Mouse (Mus musculus) spleen, embryonic (tissue): Measurements from ENCODE around the gene Gon7.

Experiments used
- CTCF ChIA-PET: fragments of 350-600 bp; sonication (Branson Sonifier 250); formaldehyde crosslinking; loops from one replicate; lab custom pipeline; 2022; lab: Charles Lee

The Gon7 gene

DNA sequence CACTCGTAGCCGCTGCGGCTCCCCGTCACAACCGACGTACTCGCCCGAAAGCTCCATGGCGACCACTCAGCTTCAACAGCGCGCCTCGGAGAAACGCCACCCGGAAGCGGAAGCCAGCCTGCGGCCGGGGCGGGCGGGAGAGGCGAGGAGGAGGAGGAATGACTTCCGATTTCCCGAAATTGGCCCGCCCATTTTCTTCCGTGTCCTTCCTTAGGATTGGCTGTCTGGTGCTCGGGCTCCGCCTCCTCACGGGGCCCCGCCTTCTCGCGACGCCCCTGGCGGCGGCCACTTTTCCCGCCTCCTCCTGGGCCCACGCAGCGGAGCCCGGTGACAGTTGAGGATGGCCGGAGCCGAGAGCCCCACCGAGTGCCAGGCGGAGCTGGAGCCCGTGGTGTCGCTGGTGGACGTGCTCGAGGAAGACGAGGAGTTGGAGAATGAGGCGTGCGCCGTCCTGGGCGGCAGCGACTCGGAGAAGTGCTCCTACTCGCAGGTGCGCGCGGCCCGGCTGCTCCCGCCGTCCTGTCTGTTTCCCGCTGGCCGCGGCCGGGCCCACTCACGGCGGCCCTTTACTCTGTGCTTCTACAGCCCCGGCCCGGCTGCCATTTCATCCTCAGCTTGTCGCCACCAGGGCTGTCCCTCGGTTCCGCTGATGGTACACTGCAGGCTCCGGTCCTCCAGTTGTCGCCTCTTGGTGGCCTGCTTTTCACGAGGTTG is at the start of gene Gon7, which contains the start of the genes Gm28051 and Ubr7:
TSS of gene Gon7 (minus strand) at position 115 of the 714 bp plus-strand sequence.
TSS of gene Gm28051 (minus strand) at position 77 of the 714 bp plus-strand sequence.
TSS of gene Ubr7 (plus strand) at position 279 of the 714 bp plus-strand sequence.
- CTCF ChIA-PET, result interaction anchor here (0.6 to 0.8 kb wide), 2 partner anchors 9 to 33 kb away, joined by 5 to 9 read pairs; no protein-coding TSS in a partner anchor

DNA sequence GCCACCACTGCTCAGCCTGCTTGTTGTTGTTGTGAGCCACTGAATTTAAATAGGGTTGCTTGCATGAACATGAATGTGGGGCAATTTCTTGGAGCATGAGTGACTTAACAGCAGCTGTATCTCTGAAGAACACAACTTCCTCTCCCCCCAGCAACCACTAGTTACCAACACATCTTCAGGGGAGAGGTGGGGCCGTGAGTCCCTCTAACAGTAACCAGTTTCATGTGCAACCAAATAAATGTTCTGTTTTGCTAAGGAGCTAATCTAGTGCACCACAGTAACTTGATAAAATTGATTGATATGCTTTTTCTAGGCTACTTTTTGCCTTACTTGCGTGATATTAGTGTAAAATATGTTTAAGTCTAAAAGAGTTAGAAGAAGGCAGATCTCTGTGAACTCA is 41.9 kb upstream of the Gon7 start:
- CTCF ChIA-PET, result no interaction called here

DNA sequence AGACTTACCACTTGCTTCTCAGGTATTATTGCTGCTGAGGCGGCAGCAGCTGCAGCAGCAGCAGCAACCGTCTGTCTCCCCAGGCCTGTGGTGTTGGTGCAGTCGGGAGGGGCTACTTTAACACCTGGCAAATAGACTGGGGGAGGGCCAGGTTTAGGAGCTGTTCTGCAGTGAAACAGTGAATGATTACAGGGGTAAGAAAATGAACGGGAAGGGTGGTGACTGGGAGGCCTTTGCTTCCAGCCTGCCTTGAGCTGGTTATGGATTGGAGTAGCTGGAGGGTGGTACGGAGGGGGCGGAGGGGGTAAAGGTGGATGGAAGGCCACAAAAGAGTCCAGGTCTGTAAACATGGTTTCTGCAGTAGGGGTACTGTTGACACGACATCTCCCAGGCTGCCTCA is 30.3 kb upstream of the Gon7 start:
- CTCF ChIA-PET, result no interaction called here

DNA sequence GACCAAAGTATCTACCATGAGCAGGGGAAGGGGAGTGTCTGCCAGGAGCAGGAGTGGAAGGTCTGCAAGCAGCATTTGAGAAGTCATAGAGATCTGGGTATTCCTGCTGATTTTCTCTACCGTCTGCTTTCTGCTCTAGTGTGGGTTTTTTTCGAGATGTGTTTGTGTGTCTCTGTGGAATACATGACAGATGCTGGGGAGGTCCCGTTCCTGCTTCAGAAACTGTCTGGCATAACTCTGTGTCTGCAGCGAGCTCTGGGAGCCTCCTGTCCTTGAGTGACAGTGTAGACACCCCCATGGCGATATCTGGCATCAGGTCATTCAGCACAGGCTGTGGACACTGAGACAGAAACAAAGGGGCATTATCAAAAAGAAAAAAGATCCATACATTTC is 28.0 kb upstream of the Gon7 start:
- CTCF ChIA-PET, result no interaction called here

DNA sequence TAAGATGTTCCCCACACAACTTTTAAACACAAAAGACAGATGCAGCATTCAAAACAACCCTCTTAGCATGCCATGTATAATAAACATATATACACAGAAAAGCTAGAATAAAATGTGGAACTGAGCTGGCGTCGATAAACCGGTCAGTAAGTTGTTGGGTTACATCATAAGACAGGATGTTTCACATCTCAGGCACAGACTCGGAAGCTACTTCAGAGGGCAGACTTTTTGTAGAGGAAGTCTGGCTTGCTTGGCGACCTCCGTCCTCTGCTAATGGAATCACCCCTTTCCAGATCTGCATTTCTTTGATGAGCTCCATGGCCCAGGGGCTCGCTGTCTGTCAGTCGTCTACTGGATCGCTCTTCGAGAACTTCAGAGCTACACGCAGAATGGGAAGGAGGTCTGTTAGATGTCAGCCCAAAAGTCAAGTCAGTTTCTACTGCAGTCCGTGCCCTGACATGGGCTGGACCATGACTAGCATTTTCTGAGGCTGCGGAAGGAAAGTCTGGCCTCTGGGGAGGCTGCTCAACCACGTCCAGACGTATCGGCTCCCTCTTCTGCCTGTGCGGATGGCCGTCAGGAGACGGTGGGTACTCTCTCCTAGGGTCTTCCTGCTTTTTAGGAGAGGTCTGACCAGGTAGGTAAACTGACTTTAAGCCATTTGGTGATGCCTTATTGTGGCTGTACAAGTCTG is 27.4 kb upstream of the Gon7 start:
- CTCF ChIA-PET, result no interaction called here

DNA sequence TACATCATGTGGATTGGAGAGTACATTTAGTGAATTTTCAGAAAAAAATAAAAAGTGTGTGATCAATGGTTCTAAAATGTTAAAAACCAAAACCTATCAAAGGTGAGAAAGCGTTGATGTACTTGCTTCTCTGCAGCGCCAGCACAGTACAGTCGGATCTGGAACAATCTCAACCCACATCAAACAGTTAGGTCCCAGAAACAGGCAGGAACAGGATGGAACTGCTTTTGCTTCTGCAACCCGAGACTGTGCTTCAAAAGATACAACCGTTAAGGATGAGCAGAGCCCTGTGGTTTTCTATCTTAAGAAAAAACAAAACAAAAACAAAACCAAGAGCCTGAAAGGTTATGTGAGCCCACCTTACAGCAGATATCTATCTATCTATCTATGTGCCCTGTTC is 25.2 kb upstream of the Gon7 start:
- CTCF ChIA-PET, result interaction anchor here (0.6 to 0.7 kb wide), 2 partner anchors 28 to 104 kb away, joined by 5 read pairs; no protein-coding TSS in a partner anchor

DNA sequence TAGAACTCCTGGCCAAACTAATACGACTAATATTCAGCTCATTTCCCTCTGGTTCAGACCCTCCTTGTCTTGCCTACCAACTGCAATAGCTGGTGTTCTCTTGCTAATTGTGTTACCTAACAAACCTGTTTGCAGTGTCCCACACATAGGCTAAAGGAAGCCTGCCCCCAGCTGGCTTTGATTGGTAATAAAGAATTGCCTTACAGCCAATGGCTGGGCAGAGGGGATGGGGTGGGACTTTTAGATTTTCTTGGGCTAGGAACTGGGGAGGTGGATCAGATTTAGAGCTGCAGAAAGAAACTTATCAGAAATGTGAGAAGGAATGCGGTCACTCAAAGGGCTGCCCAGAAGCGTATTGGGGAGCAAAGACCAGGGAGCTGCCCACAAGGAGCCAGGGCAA is 21.8 kb upstream of the Gon7 start:
- CTCF ChIA-PET, result interaction anchor here (0.5 kb wide), 1 partner anchor 1970 kb away, joined by 6 read pairs; no protein-coding TSS in a partner anchor

DNA sequence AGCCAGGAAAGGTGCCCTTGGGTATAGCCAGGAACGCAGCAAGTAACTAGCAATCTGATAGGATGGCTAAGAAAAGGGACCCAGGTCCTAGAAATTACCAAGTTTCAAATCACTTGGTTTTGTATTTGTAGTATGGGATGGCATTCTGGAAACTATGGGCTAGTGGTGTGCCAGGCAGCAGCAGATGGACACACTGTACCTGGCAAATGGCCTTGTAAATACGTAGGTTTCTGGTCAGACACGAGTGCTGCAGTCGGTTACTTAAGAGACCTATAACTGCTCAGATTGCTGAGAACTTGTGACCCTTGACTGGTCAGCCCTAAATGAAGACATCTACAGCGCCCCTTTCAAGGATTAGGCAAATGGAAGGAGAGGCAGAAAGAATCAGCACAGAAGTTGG is 20.5 kb upstream of the Gon7 start:
- CTCF ChIA-PET, result no interaction called here

DNA sequence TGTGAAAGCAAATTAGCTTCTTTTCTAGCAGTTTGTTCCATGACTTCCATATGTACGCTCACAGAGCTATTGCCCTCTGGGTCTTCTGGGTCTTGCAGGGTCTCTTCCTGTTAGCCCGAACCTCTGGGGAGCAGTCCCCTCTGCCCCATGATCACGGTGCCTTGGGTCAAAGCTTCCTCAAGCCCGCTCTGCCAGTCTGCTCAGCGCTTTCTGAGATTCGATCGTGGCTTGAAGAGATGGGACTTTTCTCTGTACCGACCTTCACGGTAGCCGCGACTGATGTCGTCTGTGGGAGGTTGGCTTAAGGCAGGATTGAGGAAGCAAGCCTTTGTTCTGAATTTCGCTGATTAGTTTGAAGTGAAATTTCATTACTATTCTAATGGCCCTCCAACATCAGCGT is 18.4 kb upstream of the Gon7 start:
- CTCF ChIA-PET, result no interaction called here

DNA sequence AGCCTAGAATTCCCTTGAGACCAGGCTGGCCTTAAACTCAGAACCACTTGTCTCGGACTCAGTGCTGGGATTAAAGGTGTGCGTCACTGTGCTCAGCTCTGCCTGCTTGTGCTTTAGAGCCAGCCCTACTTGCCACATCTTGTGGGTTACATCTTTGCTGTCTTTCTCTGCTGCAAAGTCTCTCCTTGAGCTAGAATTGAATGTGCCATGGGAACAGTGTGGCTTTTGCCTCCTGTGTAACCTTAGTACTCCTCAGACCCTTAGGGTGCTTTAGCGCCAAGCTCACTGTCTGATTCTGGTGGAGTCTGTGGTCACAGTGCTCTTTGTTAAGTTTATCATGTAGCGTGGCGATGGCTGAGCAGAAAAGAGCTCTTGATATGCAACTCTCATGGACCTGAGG is 15.1 kb upstream of the Gon7 start:
- CTCF ChIA-PET, result no interaction called here

DNA sequence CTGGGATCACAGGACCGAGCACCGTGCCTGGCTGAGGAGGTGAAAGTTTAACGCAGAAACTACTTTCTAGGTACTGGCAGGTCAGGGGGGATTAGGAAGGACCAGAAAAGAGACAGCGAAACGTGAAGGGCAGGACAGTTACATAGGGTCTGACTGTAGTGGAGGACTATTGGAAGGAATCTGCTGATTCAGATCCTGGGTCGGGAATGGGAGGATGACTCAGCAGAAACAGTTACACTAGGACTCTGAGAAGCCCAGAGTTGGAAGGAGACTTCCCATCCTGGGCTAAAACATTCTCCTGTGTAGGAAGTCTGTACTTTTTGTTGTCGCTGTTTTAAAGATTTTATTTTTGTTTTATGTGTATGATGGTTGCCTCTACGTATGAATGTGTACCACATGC is 14.0 kb upstream of the Gon7 start:
- CTCF ChIA-PET, result no interaction called here

DNA sequence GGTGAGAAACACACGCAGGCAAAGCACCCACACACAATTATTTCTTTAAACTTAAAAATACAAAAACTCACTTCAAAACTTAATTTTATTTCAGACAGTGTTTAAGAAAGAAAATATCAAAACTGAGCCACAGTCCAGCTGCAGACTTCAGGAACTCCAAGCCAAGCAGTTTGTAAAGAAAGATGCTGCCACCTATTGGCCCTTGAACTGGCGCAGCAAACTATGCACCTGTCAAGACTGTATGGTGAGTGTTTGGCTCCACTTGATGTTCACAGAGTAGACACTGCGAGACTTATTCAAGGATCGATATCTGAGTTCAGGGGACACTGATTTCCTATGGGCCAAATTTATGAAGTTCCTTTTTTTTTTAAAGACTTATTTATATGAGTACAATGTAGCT is 11.4 kb upstream of the Gon7 start:
- CTCF ChIA-PET, result no interaction called here

DNA sequence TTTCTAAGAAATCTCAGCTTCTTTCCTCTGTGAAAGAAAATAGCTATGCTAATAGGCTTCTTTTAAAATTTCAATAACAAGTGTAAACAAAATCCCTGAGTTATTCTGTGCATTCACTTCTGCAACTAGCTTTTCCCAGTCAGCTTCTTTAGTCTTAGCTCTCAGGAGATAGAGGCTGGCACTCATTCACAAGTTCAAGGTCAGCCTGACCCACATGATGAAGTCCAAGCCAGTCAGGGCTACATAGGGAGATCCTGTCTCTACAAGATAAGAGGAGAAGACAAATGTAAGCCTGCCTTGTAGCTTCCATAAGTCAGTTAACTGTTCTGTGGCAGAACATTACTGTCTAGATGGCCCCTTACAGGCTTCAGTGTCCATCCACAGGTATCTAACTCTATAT is 6.1 kb upstream of the Gon7 start:
- CTCF ChIA-PET, result no interaction called here

DNA sequence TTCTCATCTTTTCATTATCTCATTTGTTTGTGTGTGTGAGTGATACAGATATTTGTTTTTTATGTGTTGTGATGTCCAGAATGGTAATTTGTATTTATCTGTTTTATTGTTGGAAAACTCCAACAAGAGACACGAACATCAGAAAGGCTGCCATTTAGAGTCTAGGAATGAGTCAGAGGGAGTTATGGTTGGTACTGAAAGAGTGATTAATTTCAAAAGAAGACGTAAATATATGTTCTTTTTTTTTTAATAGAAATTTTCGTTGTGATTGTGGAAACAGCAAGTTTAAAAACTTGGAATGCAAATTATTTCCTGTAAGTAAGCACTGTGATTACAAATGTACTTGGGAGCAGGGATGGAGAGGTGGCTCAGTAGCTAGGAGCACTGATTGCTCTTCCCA is 4.1 kb upstream of the Gon7 start:
- CTCF ChIA-PET, result interaction anchor here (0.7 to 0.8 kb wide), 2 partner anchors 17 to 42 kb away, joined by 3 read pairs; no protein-coding TSS in a partner anchor

DNA sequence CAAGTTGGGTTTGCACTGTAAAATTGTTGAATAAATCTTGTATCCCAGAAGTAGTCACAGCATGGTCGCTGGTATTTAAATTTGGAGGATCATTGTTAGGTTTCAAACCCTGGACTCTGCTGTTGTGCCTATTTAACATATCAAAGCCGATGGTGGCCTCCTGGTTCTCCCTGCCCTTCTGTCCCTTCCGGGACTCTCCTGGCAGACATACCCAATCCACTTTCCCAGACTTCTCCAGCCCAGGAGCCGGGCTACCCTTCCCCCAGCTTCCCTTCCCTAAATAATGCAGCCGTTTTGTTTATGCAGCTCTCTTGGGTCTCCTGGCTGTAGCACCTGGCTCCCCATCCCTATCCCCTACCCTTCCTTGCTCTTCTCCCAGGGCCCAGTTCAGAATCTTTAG is 1.3 kb upstream of the Gon7 start:
- CTCF ChIA-PET, result no interaction called here

DNA sequence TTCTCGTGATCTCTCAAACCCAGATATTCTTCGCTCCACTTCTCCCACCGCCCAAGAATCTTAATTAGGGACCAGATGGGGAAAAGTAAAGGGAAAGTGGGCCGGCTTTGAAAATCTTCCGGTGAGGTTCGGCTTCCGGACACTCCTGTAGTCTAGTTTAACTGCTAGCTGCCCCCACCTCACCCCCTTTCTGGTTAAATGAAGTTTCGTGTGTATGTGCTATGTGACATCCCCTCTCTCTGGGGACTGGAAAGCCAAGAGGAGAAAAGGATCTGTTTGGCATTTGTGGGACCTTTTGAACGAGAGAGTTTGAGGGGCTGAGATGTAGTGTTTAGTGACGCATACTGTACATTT is 777 bp upstream of the Gon7 start, which contains the start of gene Gm20604:
TSS of gene Gm20604 (minus strand) at position 270 of the 354 bp plus-strand sequence.
- CTCF ChIA-PET, result interaction anchor here (0.8 kb wide), 1 partner anchor 9 kb away, joined by 5 read pairs; no protein-coding TSS in a partner anchor

DNA sequence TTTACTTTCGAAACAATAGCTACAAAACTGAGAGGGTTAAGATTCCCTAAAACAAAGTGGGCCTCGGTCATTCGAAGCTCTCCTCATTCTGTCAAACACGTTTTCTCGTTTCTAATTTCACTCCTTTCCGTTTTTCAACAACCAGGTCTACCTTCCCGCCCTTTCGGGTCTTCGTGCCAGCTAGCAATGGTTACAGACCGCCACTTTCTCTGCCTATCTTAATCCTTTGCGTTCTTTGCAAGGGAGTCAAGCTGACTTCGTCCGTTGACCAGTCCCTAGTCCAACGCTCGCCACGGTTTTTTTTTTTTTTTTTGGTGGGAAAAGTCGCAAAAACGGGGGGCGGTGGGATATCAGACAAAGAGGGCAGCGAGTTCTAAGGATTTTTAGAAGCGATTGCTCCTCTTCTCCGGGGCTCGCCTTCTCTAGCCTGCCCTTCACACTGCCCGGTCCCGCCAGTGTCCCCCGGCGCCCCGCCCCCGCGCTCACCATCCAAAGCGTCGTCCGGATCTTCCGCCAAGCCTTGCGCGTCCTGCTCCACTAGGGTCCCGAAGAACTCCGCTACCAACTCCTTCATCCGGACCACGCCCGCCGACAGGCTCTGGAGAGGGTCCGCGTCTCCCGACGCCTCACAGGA is 431 bp downstream of the Gon7 start:
- CTCF ChIA-PET, result interaction anchor here (0.6 to 0.7 kb wide), 2 partner anchors 17 to 33 kb away, joined by 6 to 9 read pairs; no protein-coding TSS in a partner anchor

DNA sequence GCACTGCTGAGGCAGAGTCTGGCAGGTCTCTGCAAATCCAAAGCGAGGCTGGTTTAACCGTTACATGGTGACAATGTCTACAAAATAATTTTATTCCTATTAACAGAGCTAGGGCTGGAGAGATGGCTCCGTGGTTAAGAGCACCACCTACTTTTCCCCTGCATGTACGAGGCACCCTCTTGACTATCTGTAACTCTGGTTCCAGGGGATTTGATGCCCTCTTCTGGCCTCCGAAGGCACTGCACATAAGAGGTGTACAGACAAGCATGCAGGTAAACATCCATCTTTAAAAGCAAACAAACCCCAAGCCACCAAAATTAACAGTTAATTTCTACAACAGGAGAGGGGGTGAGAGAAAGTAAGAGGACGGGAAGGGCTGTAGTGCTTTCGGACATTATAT is 1.3 kb downstream of the Gon7 start:
- CTCF ChIA-PET, result no interaction called here

DNA sequence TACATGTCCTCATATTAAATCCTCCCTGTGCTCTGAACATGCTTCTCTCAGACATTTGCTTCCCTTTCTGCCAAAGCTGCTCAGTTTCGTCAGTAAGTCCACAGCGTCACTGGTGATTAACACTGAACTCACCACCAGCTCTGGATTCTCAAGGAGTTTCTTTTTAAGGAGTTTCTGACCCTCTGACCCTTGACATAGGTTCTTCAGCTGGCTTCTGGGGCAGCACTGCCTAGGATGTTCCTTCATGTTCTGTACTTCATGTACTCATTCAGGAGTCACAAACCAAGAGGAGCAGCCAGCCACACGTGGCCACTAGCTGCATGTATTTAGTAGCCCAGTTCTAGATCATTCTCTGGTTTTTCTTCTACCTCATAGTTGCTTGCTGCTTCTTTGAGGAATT is 9.3 kb downstream of the Gon7 start:
- CTCF ChIA-PET, result interaction anchor here (0.7 kb wide), 1 partner anchor 11 kb away, joined by 5 read pairs; no protein-coding TSS in a partner anchor

DNA sequence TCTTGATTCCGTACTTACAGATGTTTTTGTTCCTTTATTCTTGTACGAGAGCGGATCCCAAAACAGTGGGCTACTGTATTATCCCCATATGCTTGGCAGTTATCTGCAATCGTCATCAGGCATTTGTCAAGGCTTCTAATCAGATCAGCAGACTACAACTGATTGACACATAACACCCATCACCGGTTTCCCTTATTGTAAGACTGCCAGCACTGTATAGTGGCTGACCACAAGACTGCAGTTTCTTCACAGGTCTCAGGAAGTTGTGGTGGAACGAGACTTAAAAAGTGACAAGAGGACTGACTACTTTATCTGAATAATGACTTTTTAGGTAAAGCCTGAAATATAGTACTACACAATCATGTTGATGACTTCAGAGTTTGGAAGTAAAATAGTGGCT is 12.8 kb downstream of the Gon7 start:
- CTCF ChIA-PET, result interaction anchor here (0.8 kb wide), 1 partner anchor 17 kb away, joined by 3 read pairs; no protein-coding TSS in a partner anchor

DNA sequence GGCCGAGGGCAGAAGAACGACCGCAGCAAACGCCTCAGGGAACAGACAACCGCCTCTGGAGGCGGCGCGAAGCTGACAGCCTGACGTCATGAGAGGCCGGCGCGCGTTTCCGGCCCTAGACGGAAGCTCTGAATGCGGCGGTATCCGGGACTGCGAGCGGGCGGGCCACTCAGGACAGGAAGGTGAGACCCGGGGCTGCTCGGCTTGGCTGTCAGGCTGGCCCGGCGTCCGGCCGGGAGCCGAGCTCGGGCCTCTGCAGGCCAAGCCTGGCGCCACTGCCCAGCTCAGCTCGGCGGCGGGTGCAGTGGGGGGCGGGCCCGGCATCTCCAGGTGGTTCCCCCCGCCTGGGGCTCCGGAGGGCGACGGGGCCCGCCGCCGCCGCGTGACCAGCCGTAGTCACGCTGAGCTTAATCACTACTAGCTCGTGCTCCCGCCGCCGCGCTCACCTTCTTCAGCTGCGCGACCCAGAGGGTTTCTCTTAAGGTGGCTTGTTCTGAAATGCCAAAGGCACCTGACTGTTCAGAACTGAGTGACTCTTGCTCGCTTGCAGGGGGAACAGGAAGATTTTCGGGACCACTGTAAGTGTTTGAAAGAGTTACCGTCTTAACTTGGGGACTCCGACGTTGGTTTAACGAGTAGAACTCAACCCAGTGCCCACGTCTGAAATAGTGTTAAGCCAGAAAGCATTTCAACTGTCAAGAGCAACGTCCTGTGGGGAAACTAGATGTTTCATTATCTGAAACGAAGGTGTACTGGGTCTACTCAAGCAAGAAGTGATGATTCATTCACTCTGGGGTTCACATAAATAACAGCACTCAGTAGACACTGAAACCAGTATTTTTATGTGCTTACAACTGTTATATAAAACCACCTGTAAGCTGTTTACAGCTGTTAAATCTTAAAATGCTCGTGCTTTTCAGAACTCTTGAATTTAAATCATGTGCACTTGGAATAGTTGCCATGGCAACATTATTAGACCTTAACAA is 13.7 kb downstream of the Gon7 start, which contains the start of the genes Moap1 and Tmem251:
TSS of gene Moap1 (minus strand) at position 73 of the 986 bp plus-strand sequence.
TSS of gene Tmem251 (plus strand) at position 174 of the 986 bp plus-strand sequence.
- CTCF ChIA-PET, result interaction anchor here (0.8 kb wide), 1 partner anchor 17 kb away, joined by 3 read pairs; no protein-coding TSS in a partner anchor
